In the genomic region with DNA sequence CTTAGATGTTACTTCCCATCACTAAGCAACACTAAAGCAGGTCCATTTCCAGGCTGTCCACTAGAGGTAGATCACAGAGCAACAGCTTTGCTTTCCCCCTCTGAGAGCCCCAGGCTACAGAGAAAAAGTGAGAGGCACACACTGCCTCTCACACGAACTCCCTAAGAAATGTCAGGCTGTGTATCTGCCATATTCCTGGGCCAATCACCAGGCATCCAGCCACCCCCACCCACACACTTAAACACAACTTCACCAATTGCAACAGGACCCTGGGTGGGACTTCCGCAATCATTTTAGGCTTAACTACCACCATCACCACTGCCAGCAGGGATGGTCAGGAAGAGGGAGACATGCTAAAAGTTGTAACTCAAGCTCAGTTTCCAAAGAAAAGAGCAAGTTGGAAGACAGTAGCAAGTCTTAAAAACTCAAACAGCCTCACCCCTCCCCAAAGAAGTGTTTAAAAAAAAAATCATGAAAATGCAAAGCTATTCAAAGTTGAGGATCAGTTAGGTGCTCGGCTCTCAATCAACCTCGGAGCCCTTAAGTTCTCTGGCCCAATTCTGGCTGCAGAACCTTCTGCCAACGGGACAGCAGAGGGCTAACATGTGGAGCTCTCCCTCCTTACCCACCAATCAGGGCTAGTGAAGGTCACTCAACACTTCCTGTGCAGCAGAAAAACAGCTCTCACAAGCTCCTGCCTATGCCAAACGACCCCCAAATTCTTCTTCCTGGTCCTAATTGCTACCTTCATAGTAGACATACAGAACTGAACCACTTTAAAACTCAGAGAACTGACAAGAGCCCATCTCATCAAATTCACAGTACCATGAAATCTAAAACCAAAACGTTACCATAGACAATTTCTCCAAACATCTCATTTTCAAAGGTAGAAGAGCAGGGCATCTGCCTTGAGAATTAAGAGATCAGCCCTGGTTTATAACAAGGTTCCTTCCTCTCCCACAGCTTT, we compare ENCODE assay signal across 7 mouse cellular contexts. TPM values are rescaled to one million over a fixed set of nuclear protein-coding genes. Genes with fewer than 3 reads are reported as not detected.
DNase-seq lines count a peak whose midpoint lies in the region; ATAC-seq and TF ChIP-seq lines count a peak whose summit lies in the region.

No protein-coding gene starts in this region.

- TF ChIP-seq CTCF in small intestine, adult 2 months (IDR thresholded peaks at IDR 0.05; ENCODE audit: extremely low read depth, insufficient read length, insufficient replicate concordance, low read depth, low read length): no peak

- DNase-seq in adrenal gland, adult (ENCODE audit: inconsistent age in 2 of 2, low spot score in 1 of 2): peak; percentile 72 to 86
- DNase-seq in embryo, embryonic 10.5 days (ENCODE audit: low spot score): peak; percentile 79
- peak; percentile 78 for DNase-seq in gastrocnemius, postnatal 14 days
- peak; percentile 72 to 83 for DNase-seq in left cerebral cortex, postnatal 14 days (ENCODE audit: low spot score in 2 of 2)

- intact Hi-C loops in gastrocnemius, postnatal 14 days (cut with DNase I; ENCODE audit: low total_unique reads): loop anchor here (2.0 kb wide), 1 partner anchor 35 kb away; no protein-coding TSS in a partner anchor
- intact Hi-C loops in left cerebral cortex, postnatal 14 days (cut with DNase I): loop anchor here (5.0 kb wide), 1 partner anchor 89 kb away; no protein-coding TSS in a partner anchor

- peaks cover 23% of the 10 kb centered on the region for H3K4me1 ChIP-seq in small intestine, adult 2 months (ENCODE audit: control insufficient read depth, insufficient read depth, insufficient read length, low read length)

- 1% methylated on average over 7 of the region's 7 CpGs for WGBS in small intestine, adult 2 months

- H3K27ac ChIP-seq in small intestine, adult 2 months (ENCODE audit: insufficient read depth, low read depth, low read length): peak overlapping the region; percentile 96

- H3K27me3 ChIP-seq in small intestine, adult 2 months (ENCODE audit: control insufficient read depth, insufficient read depth, low read length): no peaks in the 10 kb centered on the region

- TF ChIP-seq POLR2A in small intestine, adult 2 months (IDR thresholded peaks at IDR 0.05; ENCODE audit: low read depth, low read length): peak; percentile 15; the same call in 1 of the 2 replicates

- peak overlapping the region; percentile 61 for H3K4me3 ChIP-seq in small intestine, adult 2 months (ENCODE audit: low read depth, low read length)

- peak; percentile 41 for ATAC-seq in inflammation-experienced regulatory T-cells, adult 6 months
- ATAC-seq in megakaryocyte-erythroid progenitor cell, adult 5-6 weeks (replicated peaks; ENCODE audit: low FRiP score, low TSS enrichment, poor library complexity, severe bottlenecking): peak; percentile 60

- no peaks in the 10 kb centered on the region; the same call in 1 of the 2 replicates for H3K36me3 ChIP-seq in small intestine, adult 2 months (ENCODE audit: control insufficient read depth, insufficient read depth, low read length)

RNA-seq across cellular contexts. Expression of a gene that starts 2.0 kb away (rescaled TPM):
- total RNA-seq in gastrocnemius, postnatal 14 days (2021): 10 to 100 TPM; 85.7 TPM
- polyA plus RNA-seq in inflammation-experienced regulatory T-cells, adult 6 months (2017; shearing (Covaris generic)): 10 to 100 TPM; 30.1 to 34.4 (median 31.5) TPM
- 100 to 1,000 TPM; 127 to 130 TPM for total RNA-seq in left cerebral cortex, postnatal 14 days (2021)
- 186 and 189 TPM in 2 replicates for total RNA-seq in megakaryocyte-erythroid progenitor cell, adult 5-6 weeks (2014; fragmentation: Nextera tagmentation)
- 134 and 158 TPM in 2 replicates for total RNA-seq in megakaryocyte-erythroid progenitor cell, adult 5-6 weeks (2017)
- polyA plus RNA-seq in small intestine, adult 2 months (2012; rRNA removed): 56.5 and 80.1 TPM in 2 replicates

Comparison
In these comparisons a context has a peak if more than half of its experiments do, and no peak if none do; other contexts are left out.
1. Peak in every context shown above with its lines: DNase-seq, ATAC-seq, H3K4me3 ChIP-seq and H3K27ac ChIP-seq.